Mouse (Mus musculus): ENCODE results near the gene 1700001J03Rik.
"Not testable (repeated sequence)": the region's sequence is repeated elsewhere in the genome, so short reads cannot be mapped to it uniquely, and the experiment has no call there.

The 1700001J03Rik gene

GRCm38 (mm10) chr5:146188144-146188543 lies 3.0 kb upstream of the 1700001J03Rik start:
- DNase-seq (ENCODE audit: low read depth, low spot score) = no peak

GRCm38 (mm10) chr5:146187441-146187840 lies 2.3 kb upstream of the 1700001J03Rik start:
- DNase-seq (ENCODE audit: low read depth, low spot score) = not testable (repeated sequence)

GRCm38 (mm10) chr5:146172744-146173143 lies 12.4 kb downstream of the 1700001J03Rik start:
- not testable (repeated sequence) for DNase-seq (ENCODE audit: low read depth, low spot score)

- not testable (repeated sequence) for DNase-seq (ENCODE audit: low read depth, low spot score)
These were observed 14.5 kb downstream of the 1700001J03Rik start, which contains the start of gene Gm6309 for GRCm38 (mm10) chr5:146170621-146171020. Gm6309 (minus strand) TSS chr5:146170721.

GRCm38 (mm10) chr5:146160439-146160838 lies 24.7 kb downstream of the 1700001J03Rik start, which contains the start of gene Gm5565:
Gm5565 (minus strand) TSS chr5:146160539.
- DNase-seq (ENCODE audit: low read depth, low spot score) = not testable (repeated sequence)

- not testable (repeated sequence) for DNase-seq (ENCODE audit: low read depth, low spot score)
These were observed 26.8 kb downstream of the 1700001J03Rik start for GRCm38 (mm10) chr5:146158326-146158725.

- no peak for DNase-seq (ENCODE audit: low read depth, low spot score)
These were observed 34.6 kb downstream of the 1700001J03Rik start for GRCm38 (mm10) chr5:146150454-146150853.

- peak; percentile 9 for DNase-seq (ENCODE audit: low read depth, low spot score)
These were observed 37.2 kb downstream of the 1700001J03Rik start for GRCm38 (mm10) chr5:146147903-146148302.

Measured in WW6 (cell line).